Mouse (Mus musculus) hindbrain, postnatal 0 days (tissue): ENCODE data around the gene Dolpp1. TPM values are rescaled to one million over a fixed set of nuclear protein-coding genes. Genes with fewer than 3 reads are reported as not detected.
A peak's percentile ranks its signal among the peaks of the same experiment; 100 is the strongest.

Experiments used
- ATAC-seq: fragments of 200-750 bp; cut with Nextera tagmentation; 2 replicates; pipeline ENCODE4 v1.8.0; 2017; ENCODE audit warnings: mild to moderate bottlenecking, moderate TSS enrichment, moderate library complexity
- DNase-seq: peaks from one replicate; pipeline ENCODE4 v3.0.0-alpha.2; 2015; ENCODE audit warnings: low spot score
- H3K27ac ChIP-seq: fragments of 300-500 bp; sonication (generic); 2 replicates; pipeline ENCODE4 v1.5.1; 2014; ENCODE audit warnings: mild to moderate bottlenecking
- H3K27me3 ChIP-seq: fragments of 300-500 bp; sonication (generic); 2 replicates; pipeline ENCODE4 v1.6.1; 2014; ENCODE audit warnings: low read length, mixed read lengths; ENCODE audit not compliant: insufficient read depth
- H3K36me3 ChIP-seq: fragments of 300-500 bp; sonication (generic); 2 replicates; pipeline ENCODE4 v1.6.1; 2014; ENCODE audit warnings: low read length, mixed read lengths; ENCODE audit not compliant: insufficient read depth
- H3K4me1 ChIP-seq: fragments of 300-500 bp; sonication (generic); 2 replicates; pipeline ENCODE4 v1.6.1; 2014; ENCODE audit warnings: antibody characterized with exemption, low read length, mixed read lengths; ENCODE audit not compliant: insufficient read depth
- H3K4me2 ChIP-seq: fragments of 300-500 bp; sonication (generic); 2 replicates; pipeline ENCODE4 v1.6.1; 2014; ENCODE audit warnings: low read depth, mild to moderate bottlenecking, low read length, moderate library complexity, mixed read lengths
- H3K4me3 ChIP-seq: fragments of 300-500 bp; sonication (generic); 2 replicates; pipeline ENCODE4 v1.5.1; 2014; ENCODE audit warnings: low read length
- H3K9ac ChIP-seq: fragments of 300-500 bp; sonication (generic); replicated peaks from 2 replicates; pipeline ENCODE4 v1.6.1; 2014; ENCODE audit warnings: mild to moderate bottlenecking, low read length, moderate library complexity, mixed read lengths
- H3K9me3 ChIP-seq: fragments of 300-500 bp; sonication (generic); 2 replicates; pipeline ENCODE4 v1.6.1; 2016; ENCODE audit warnings: low read length, mixed read lengths
- CTCF ChIP-seq: IDR thresholded peaks from 2 replicates; pipeline ENCODE4 v1.5.1; 2016; ENCODE audit warnings: antibody characterized with exemption, control low read depth, low read depth
- WGBS: fragments of 180-500 bp; shearing (Covaris S2); extraction: QIAGEN DNeasy Blood & Tissue Kit; methylation state at CpG from one replicate; pipeline ENCODE4 v1.1.7; 2014; 5-methylcytosine and 5-hydroxymethylcytosine counted together
- polyA plus RNA-seq: library from polyadenylated mRNA; unstranded; fragments of >200 nt; fragmentation: Nextera tagmentation; extraction: Ambion mirVana; gene quantifications from 2 replicates; pipeline ENCODE4 v1.2.1, GENCODE M21; 2015
- total RNA-seq: library from RNA; depleted of rRNA; stranded (reverse); fragments of >200 nt; gene quantifications from 2 replicates; pipeline ENCODE4 v1.2.3, GENCODE M21; 2014; rRNA removed

Gene Dolpp1
- total RNA-seq (119 and 122 TPM in 2 replicates), polyA plus RNA-seq (48.2 and 49.4 TPM in 2 replicates)

GRCm38 (mm10) chr2:30392114-30392576 lies at the start of gene Dolpp1:
Gene Dolpp1, plus strand, starts transcription at chr2:30392254.
- Histone ChIP-seq H3K27ac (peak within 1 kb of the TSS; percentile 89), H3K4me2 (peak within 1 kb of the TSS; percentile 86), H3K36me3 (peaks cover 10% of the 10 kb centered on the region), H3K9ac (peak within 1 kb of the TSS; percentile 73), H3K27me3 (no peaks in the 10 kb centered on the region), H3K9me3 (no peaks in the 10 kb centered on the region), H3K4me3 (peak within 1 kb of the TSS; percentile 60), H3K4me1 (0 out of 2 replicates have a peak, but pooled peaks cover 8% of the 10 kb centered on the region)
- no peak for TF ChIP-seq CTCF
- DNase-seq (peak; percentile 99), ATAC-seq (peak; percentile 98)
- WGBS, result under 1% methylated on average over 40 of the region's 40 CpGs

GRCm38 (mm10) chr2:30342544-30342943 lies 49.5 kb upstream of the Dolpp1 start:
- WGBS, result 88% methylated on average over 7 of the region's 7 CpGs

GRCm38 (mm10) chr2:30343601-30344137 lies 48.4 kb upstream of the Dolpp1 start:
- H3K36me3 ChIP-seq, result peaks cover 73% of the 10 kb centered on the region
- DNase-seq (peak; percentile 43), ATAC-seq (peak; percentile 34; the same call in 1 of the 2 replicates)
- H3K4me2 ChIP-seq, result no peak overlapping the region
- no peak overlapping the region for H3K4me3 ChIP-seq
- peak overlapping the region; percentile 26; the same call in 1 of the 2 replicates for H3K27ac ChIP-seq
- no peaks in the 10 kb centered on the region for H3K27me3 ChIP-seq
- H3K4me1 ChIP-seq, result no peaks in the 10 kb centered on the region
- 50% methylated on average over 14 of the region's 14 CpGs for WGBS
- peak; percentile 25; the same call in 1 of the 2 replicates for TF ChIP-seq CTCF
- no peak overlapping the region for H3K9ac ChIP-seq
- no peaks in the 10 kb centered on the region for H3K9me3 ChIP-seq

More at GRCm38 (mm10) chr2:30342544-30342943, 49.5 kb upstream of the Dolpp1 start:
- DNase-seq, result no peak
- no peak overlapping the region for H3K4me2 ChIP-seq
- ATAC-seq, result no peak
- H3K4me3 ChIP-seq, result no peak overlapping the region
- H3K9me3 ChIP-seq, result no peaks in the 10 kb centered on the region
- no peak overlapping the region for H3K9ac ChIP-seq
- H3K4me1 ChIP-seq, result no peaks in the 10 kb centered on the region
- no peaks in the 10 kb centered on the region for H3K27me3 ChIP-seq
- H3K36me3 ChIP-seq, result peaks cover 71% of the 10 kb centered on the region
- no peak for TF ChIP-seq CTCF
- no peak overlapping the region for H3K27ac ChIP-seq

GRCm38 (mm10) chr2:30345971-30346676 lies 45.9 kb upstream of the Dolpp1 start:
- DNase-seq (no peak), ATAC-seq (no peak)
- H3K4me3 ChIP-seq, result no peak overlapping the region
- H3K4me1 ChIP-seq, result no peaks in the 10 kb centered on the region
- H3K9me3 ChIP-seq, result no peaks in the 10 kb centered on the region
- no peak for TF ChIP-seq CTCF
- no peak overlapping the region for H3K27ac ChIP-seq
- H3K36me3 ChIP-seq, result peaks cover 77% of the 10 kb centered on the region
- WGBS, result 84% methylated on average over 7 of the region's 7 CpGs
- H3K4me2 ChIP-seq, result no peak overlapping the region
- no peaks in the 10 kb centered on the region for H3K27me3 ChIP-seq
- H3K9ac ChIP-seq, result no peak overlapping the region

- H3K27me3 ChIP-seq, result no peaks in the 10 kb centered on the region
- H3K4me3 ChIP-seq, result no peak overlapping the region
- H3K36me3 ChIP-seq, result peaks cover 66% of the 10 kb centered on the region
- DNase-seq (no peak), ATAC-seq (no peak)
- 87% methylated on average over 6 of the region's 6 CpGs for WGBS
- no peak for TF ChIP-seq CTCF
- H3K9ac ChIP-seq, result no peak overlapping the region
- no peak overlapping the region for H3K27ac ChIP-seq
- no peaks in the 10 kb centered on the region for H3K9me3 ChIP-seq
- no peaks in the 10 kb centered on the region for H3K4me1 ChIP-seq
- H3K4me2 ChIP-seq, result no peak overlapping the region
Measured at GRCm38 (mm10) chr2:30349196-30349595, 42.9 kb upstream of the Dolpp1 start.

- Histone ChIP-seq H3K36me3 (peaks cover 52% of the 10 kb centered on the region), H3K27me3 (no peaks in the 10 kb centered on the region), H3K9me3 (no peaks in the 10 kb centered on the region), H3K4me1 (no peaks in the 10 kb centered on the region), H3K4me3 (no peak overlapping the region), H3K9ac (no peak overlapping the region), H3K27ac (no peak overlapping the region), H3K4me2 (no peak overlapping the region)
- WGBS, result 83% methylated on average over 2 of the region's 2 CpGs
- DNase-seq (no peak), ATAC-seq (no peak)
- TF ChIP-seq CTCF, result peak; percentile 57
Measured at GRCm38 (mm10) chr2:30351149-30351548, 40.9 kb upstream of the Dolpp1 start.
